Mouse (Mus musculus) ovary, postnatal 14 days (tissue): Measurements from ENCODE around the gene Rtn2.
A peak's percentile ranks its signal among the peaks of the same experiment; 100 is the strongest.

Source experiments
- DNase-seq: peaks from one replicate; pipeline ENCODE4 v3.0.0; 2022; ENCODE audit warnings: low spot score

The Rtn2 gene

DNA sequence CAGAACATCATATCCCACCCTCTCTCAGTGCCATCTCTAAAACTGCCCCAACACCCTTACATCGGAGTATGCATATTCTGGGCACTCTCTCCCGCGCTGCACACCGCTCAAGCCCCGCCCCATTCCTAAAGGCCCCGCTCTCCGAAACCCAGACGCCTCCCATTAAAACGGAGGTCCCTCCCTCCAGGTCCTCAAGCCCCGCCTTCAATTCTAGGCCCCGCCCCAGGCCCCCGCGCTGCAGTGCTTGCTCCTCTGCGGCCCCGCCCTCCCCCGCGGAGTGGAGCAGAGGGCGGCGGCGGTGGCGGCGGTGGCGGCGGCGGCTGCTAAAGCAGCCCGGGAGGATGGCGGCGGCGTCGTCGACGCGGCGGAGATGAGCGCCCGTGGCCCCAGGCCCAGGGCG lies at the start of gene Rtn2:
TSS of gene Rtn2 (plus strand) at position 240 of the 400 bp plus-strand sequence.
- DNase-seq = no peak

DNA sequence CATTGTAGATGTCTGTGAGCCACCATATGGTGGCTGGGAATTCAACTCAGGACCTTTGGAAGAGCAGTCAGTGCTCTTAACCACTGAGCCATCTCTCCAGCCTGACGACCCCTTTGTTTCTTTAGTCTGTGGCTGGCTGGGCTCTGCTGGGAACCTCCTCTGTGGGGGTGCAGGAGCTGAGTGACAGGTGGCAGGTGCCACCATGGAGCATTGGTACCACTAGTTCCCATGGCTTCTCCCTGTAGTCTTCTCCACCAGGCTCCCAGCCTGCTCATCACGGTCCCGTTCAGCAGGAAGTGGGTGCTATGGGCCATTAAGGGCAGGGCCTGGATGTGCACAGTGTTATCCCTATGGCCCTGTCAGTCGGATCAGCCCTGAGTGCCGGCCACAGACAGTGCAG lies 47.8 kb upstream of the Rtn2 start:
- no peak for DNase-seq

DNA sequence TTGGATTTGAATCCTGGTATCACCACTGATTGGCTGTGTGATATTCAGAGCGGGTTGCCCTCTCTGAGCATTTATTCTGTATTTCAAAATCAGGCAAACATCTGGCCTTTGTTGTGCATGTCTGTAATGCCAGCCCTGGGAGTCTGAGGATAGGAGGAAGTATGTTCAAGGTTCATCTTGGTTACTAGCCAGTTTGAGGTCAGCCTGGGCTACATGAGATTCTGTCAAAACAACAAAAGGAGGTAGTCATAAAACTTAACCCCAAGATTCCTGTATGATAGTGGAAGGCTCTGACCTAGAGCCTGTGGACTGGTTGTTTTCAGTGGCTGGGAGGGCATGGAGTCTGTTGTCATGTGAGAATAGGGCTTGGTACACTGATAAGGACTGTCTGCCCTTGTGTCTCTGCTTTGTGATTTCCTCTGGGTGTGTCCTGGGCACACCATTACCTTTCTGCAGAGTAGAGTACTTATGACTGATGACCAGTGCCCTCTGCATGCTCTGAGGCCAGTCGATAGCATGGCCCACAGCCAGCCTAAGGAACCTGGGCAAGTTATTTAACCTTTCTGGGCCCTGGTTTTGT lies 47.2 kb upstream of the Rtn2 start:
- no peak for DNase-seq

DNA sequence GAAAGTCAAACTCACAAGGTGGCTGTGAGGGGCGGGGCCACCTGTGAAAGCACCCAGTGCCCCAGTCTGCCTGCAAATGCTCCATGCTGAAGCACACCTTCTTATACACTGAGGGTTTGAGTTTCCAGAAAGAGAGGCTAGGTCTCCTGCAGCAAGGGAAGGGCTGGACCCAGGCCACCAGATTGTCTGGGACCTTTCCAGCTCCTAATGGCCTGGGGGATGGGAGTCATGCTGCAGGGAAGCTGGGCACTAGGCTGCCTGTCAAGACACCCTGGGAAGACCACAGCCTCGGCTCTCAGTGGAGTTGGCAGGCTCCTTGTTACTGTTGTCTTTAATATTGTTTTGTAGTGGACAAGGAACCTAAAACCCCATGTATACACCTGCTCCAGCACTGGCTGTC lies 46.0 kb upstream of the Rtn2 start:
- no peak for DNase-seq

DNA sequence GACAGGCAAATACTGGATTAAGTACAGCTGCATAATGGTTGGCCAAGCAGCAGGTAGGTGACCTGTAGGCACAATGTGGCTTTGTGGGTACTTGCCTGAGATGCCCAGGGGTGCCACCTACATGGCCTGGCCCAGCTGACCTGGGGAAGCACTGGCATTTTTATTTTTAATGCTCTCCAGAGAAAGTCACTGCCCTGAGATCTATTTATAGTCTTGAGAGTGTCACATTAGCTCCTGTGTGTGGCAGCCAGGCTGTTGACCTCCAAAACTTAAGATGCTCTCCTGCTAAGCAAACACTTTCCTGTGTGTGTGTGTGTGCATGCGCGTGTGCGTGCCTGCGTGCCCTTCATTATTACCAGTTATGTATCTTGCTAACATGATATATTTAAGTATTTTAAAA lies 44.1 kb upstream of the Rtn2 start:
- no peak for DNase-seq

DNA sequence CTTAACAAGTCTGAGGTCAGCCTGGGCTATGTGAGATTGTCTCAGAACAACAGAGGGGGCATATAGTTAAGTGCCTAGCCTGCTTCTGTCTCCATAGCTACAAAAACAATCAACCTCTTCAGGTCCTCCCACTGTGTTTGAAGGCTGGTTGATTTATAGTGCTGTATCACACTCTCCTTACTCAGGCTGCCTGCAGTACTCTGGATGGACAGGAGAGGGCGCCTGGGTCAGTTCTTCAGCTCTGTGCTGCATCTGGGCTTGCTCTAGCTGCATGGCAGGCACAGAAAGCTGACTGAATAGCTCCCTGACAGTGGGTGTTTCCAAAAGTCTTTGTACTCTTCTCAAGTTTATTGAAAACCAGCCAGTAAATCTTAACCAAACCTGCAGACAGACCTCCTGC lies 43.0 kb upstream of the Rtn2 start:
- peak; percentile 89 for DNase-seq

DNA sequence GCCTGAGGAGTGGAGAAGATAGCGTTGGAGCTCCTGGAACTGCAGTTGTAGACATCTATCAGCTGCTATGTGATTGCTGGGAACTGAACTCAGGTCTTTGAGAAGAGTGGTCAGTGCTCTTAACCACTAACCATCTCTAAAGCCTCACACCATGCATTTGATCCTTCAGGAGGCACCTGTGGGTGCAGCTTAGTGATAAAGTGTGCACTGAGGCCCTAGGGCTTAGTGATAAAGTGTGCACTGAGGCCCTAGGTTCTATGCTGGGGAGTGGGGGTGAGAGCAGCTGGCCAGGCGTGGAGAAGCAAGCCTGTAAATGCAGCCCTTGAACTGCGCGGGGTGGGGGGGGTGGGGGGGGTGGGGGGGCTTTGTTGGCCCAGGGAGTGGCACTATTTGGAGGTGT lies 42.4 kb upstream of the Rtn2 start:
- DNase-seq = no peak

DNA sequence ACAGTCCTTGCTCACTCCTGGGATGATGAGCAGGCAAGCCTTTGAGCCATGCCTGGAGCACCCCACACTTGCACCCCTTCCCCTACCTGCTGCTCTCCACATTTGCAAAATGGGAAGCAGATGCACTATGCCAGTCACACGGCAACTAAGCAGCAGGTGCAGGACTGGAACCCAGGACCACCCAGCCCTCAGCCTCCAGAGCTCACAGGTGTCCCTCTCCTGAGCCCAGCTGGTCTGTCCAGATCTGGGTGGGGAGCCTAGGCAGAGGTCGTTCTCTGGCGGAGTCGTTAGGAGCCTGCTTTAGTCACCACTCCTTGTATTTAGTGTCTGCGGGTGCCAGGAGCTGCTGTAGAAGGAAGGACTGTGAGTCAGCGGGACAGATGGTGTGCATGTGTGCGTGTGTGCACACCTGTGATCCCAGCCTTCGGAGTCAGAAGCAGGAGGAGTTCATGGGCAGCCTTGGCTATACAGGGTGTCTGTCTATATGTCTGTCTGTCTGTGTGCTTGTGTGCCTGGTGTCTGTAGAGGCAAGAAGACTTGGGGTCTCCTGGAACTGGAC lies 41.4 kb upstream of the Rtn2 start:
- DNase-seq = no peak

DNA sequence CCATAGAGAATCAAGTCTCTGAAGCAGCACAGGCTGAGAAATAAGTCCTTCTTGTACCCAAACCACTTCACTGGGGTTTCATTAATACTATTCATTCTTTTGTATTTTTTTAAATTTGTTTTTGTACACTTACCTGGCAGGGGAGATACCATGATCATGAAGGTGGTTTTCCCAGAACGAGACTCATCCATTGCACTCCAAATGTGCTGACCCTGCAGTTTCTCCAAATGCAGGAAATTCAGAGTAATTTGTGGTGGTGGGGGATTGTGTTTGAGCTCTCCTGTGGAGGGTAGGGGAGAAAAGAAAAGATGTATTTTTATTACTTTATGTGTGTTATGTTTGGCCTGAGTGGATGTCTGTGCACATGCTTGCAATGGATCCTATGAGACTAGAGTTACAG lies 40.4 kb upstream of the Rtn2 start:
- DNase-seq = no peak

DNA sequence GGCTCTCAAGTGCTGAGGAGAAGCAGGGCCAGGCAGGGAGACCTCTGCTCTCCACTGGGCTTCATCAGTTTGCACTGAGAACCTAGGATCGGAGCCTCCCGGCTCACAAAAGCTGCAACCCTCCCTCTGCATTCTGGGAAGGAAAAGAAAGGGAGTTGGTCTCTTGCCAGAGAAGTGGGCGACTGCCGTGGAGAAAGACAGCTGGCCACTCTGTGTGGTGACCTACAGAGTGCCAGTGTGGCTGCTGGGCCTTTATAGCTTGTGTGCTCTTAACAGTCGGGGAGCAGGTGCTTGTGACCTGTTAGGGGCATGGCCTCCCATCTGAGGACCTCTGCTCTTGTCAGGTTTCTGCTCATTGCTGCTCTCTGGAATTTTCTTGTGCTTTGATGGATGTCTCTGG lies 38.6 kb upstream of the Rtn2 start:
- DNase-seq = no peak

DNA sequence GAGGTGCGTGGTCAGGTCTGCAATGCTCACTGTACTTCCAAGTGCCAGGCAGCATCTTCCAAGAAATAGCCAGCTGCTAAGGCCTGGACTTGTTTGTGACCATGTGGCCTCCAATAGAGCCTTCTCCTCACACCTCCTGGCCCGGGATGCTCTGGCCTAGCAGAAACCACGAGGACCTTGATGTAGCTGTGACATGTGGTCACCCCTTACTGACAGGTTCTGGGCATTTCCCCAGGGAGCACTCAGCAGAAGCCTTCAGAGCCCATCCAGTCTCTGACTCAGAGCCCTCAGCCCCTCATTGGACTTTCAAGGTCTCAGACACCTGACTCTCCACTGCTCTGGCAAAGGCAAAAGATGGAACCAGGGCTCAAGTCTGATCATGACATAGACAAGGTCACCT lies 37.3 kb upstream of the Rtn2 start:
- no peak for DNase-seq

DNA sequence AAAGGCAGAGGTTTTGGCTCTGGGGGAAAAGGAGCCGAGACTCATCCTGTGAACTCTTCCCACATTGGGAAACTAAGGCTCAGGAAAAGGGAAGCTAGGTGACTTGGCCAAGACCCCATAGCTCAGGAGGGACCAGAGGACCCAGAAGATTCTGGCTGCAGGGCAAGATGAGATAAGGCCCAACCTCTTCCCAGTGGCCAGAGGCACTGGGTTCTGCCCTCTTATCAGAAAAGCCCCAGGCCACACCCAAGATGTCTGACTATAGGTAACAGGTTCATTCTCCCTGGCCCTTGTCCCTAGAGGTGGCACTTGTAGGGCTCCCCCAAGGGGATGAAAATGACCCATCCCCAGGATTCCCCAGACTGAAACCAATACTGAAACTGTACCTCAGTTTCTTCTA lies 35.6 kb upstream of the Rtn2 start:
- DNase-seq = no peak

DNA sequence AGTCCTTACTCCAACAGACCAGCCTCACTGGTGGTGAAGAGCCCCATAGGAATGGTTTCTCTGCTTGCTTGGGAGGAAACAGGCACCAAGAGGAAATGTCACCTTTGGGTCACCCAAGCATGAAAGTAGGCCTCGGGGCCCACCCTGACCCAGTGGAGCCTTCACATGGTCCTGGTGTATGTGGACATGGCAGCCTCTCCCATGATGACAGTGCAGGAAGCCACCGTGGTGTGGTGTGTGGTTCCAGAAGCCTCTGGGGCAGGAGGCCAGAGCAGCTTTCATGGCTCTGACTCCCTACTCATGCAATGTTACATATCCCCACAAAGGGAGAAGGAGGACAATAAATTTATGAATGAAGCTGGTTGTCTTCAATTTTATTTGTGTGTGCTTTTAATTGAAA lies 34.9 kb upstream of the Rtn2 start:
- DNase-seq = no peak

DNA sequence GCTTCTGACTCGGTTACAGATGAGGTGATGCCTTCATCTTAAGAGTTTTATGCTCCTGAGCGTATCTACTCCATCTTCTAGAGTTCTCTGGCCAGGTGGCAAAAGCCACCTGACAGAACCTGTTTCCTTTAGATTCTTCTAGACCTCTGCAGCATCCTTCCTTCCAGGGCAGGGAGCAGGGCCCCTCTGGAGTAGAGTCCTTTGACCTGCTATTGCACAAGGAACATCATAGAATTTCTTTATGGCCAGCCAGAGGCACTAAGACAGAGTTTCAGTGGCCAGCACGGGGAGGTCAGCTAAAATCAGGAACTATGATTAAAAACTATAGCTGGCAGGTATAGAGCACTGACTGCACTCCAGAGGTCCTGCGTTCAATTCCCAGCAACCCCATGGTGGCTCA lies 30.3 kb upstream of the Rtn2 start:
- DNase-seq = no peak

DNA sequence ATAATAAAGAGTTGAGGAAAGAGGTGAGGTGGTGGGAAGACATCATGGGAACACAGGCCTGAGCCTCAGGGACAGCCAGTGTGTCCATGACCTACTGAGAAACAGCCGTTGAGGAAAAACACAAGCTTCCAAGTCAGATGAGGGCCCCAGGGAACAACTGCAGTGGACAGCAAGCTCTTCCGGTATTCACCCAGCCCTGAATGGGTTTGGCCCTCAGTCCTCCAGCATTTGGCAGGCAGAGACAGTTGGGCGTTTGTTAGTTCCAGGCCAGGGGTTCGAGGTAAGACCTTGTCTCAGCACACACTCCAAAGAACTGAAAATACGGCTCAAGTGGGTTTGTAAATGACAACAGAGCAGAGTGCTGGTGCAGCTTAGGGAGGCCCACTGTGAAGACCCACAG lies 29.0 kb upstream of the Rtn2 start:
- no peak for DNase-seq

DNA sequence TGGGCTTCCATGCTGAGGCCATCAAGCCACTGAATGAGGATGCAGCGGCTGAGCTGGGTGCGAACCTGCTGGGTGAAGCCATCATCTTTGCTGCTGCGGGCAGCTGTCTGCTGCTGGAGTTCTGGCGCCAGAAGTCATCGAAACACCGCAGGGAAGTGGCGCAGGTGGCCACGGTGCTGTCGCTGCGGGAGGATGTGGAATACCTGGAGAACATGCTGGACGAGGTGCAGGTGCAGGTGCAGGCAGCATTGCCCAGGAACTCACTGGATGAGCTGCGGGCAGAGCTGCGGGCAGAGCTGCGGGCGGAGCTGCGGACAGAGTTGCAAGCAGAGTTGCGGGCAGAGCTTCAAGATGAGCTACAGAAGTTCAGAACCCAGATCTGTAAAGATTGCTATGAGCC lies 27.0 kb upstream of the Rtn2 start:
- DNase-seq = no peak

DNA sequence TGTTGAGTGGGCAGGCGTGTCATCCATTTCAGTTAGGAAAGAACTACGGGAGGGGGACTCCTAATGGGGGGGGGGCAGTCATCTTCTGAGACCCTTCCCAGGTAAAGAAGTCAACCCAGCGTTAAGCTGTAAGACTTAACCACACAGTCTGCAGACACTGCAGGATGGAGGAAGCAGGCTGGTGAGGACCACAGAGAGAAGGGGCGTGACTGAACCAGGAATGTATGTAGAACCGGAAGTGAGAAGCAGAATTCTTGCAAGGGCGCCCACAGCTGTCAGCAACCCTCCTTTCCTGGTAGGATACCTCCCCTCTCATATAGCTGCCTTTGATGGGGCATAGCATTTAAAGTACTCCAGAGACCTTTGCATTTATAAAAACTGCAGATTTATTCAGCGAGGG lies 25.9 kb upstream of the Rtn2 start:
- no peak for DNase-seq

DNA sequence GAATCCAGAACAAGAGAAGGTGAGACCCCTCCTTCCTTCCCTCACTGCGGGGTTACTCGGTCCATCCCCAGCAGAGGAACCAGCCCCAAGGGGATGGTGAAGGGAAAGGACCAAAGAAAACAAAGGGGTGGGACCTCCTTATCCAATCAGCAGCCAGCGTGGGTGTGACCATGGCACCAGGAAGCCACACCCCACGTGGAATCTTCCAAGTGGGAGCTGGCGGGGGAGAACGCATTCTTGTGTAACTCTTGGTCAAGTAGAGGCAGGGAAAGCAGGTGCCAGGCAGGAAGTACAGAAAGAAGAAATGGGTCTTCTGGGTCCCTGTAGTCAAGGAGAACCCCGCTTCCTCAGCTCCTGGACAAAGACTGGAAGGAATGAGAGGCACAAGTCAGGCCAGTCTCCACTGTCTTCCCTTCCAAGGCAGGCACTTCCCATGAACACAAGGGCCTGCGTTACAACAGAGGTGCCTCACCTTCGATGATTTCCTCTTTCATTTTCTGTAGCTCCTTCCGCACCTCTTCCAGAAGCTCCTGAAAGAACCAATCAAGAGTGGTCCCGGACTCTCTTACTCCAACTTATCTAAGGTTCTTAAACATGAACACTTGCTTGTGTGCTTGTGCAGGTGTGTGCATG lies 24.9 kb upstream of the Rtn2 start:
- DNase-seq = no peak

DNA sequence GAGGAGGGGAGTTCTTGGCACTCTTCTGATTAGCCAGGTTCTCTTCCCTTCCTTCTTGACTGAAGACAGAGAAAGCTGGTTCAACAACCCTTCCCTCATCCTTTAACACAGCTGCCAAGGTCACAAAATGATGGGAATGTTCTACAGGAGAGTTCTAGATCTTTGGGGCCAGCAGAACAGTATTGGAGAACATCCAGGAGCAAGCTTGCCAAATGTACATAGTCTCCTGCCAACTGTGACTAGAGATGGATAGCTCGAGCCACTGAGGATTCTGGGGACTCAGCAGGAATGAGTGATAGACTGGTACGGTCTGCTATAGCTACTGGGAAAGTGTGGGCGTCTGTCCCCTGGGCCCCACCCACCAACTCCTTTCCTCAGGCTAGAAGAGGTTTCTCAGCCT lies 24.1 kb upstream of the Rtn2 start:
- DNase-seq = no peak

DNA sequence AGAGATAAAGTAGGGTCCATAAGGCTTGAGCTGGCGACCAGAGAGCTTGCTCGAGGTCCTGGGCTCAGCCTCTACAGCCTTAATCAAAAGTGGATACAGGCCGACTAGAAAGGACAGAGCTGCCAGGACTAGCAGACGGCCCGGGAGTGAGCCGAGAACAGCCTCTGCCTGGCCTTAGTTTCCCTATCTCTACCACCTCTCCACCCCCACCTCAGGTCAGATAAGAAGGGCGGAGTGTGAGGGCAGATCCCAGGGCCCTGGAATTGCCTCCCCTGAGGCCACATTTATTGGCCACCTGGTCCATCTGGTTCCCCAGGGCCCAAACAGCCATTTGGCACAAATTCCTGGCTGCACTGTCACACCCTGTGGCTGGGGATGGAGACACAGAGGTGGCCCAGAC lies 17.3 kb upstream of the Rtn2 start:
- no peak for DNase-seq

DNA sequence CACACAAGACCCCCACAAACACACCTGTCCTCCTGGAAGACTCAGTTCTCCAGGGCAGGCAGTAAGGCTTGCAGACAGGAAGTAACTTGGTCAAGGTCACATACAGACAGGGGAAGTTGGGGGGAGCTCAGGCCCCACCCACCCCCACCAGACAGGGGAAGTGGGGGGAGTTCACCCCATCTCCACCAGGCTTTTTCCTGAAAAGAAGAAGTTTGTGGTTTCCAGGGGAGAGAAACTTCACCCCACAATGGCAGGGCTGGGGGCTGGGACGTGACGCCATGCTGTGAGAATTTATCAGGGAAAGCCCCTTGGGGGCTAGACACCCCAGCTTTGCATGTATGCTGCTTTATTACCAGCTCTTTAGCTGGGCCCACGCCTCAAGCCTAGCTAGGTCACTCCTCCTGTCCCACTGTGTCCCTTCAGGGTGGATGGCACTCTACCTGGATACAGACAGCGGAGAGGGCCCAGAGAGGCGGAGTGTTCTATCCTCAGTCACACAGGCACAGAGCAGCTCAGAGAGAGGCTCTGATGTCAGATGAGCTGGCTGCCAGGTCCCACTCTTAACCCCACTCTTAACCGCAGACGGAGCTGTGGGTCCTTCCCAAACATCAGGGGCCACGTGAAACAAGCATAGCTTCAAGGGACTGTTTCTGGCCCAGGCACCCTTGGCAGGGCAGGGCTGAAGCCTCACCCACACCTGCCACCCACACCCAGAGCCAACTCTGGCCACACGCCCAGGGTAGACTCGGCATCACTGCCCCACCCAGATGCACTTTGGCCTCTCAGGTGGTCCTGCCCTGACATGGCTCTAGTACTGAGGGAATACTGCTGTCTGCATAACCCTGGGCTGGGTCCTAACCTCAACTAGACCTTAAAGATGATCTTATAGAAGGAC lies 16.2 kb upstream of the Rtn2 start:
- no peak for DNase-seq

DNA sequence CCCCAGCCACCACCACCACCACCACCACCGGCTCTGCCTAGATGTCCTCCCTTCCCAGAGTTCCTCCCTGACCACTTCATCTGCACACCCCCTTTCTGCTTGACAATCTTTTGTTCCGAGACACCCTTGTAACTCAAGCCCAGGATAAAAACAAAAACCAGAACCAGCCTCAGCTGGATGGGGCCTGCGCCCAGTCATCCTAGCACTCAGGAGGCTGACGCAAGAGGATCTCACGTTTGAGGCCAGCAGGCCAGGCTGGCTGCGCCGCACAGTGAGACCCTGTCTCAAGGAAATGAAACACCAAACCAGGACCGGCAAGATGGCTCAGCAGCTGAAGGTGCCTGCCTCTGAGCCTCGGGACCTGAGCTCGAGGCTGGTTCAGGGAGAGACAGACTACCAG lies 15.4 kb upstream of the Rtn2 start:
- DNase-seq = no peak

DNA sequence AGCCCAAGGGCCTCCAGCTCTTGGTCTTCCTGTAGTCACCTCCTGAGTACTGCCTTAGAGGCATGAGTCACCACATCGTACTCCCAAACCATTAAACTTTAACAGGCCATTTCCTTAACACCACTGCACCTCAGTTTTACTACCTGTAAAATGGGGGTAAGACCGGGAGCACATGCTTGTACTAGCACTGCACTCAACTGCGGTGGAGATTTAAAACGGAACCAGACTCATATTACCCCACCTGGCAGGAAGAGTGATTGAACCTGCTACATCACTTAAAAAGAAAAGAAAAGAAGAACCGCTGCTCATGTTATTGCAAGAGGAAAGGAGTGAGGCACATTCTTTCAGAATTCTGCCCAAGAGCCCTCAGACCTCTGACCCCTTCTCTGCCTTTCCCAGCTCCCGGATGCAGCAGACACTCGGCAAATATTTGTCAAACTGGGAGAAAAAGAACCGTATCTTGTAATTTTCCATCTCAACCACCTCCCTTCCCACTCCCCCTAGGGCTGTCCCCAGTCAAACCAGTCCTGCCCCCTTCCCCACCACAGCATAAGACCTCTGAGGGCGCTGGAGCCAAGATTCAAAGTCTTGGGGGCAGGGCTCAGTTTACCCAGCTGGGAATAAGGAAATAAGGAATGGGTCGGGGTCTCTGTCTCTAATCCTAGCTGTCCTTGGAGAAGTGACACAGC lies 13.3 kb upstream of the Rtn2 start:
- no peak for DNase-seq
